Mouse (Mus musculus) neutrophil, adult 59 days (primary cell): ENCODE measurements around the gene Tsga8. TPM values are rescaled to one million over a fixed set of nuclear protein-coding genes. Genes with fewer than 3 reads are reported as not detected.

ENCODE experiments used
- total RNA-seq, 2 experiments: library from RNA; stranded (reverse); gene quantifications; 1 replicate in 1 of 2; 2 replicates in 1 of 2; pipeline ENCODE4 v1.2.4; 2023

The Tsga8 gene
- not detected for total RNA-seq

DNA sequence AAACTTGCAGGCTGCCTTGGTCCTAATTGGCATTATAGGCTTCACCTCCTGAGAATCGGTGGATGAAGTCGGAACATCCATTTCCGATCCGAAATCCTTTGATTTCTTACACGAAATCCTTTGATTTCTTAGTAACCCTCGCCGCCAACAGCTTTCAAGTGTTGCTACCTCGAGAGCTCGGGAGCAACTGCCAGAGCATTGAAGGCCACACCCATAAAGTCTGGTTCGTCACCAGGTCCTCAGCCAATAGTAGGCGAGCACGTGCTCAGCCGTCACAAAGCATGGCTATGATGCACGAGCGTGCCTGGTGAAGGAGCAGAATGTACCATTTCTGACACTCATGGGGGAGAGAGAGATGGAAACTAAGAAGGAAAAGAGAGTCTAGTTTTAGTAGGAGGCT lies at the start of gene Tsga8:
Gene Tsga8 (minus strand): TSS at position 327 of the 400 bp plus-strand sequence.

